Mouse (Mus musculus) left cerebral cortex, adult 2 months (tissue): ENCODE measurements at regions not wholly inside any gene's neighbourhood (a gene's known extent, or its start where the extent isn't known, plus 50 kb on each side); places are given as distances from the start of the nearest gene placed in this dataset.

Source experiments
- DNase-seq, 2 experiments: peaks; one replicate each; pipeline ENCODE4 v3.0.0; 2021 to 2022; ENCODE audit warnings: low spot score in 2 of 2, mixed read lengths in 1 of 2; ENCODE audit errors: extremely low spot score in 1 of 2
- H3K27ac ChIP-seq: fragments of 200-600 bp; 2 replicates; pipeline ENCODE4 v1.8.1; 2022
- H3K4me3 ChIP-seq: fragments of 200-600 bp; 2 replicates; pipeline ENCODE4 v1.8.1; 2022
- CTCF ChIP-seq: fragments of 200-600 bp; IDR thresholded peaks from 2 replicates; pipeline ENCODE4 v1.8.1; 2022; ENCODE audit warnings: antibody characterized with exemption, mild to moderate bottlenecking, moderate library complexity
- intact Hi-C: fragments of 180-260 bp; cut with DNase I; formaldehyde crosslinking; loops from one replicate; pipeline ENCODE4 v1.15.1; 2025

DNA sequence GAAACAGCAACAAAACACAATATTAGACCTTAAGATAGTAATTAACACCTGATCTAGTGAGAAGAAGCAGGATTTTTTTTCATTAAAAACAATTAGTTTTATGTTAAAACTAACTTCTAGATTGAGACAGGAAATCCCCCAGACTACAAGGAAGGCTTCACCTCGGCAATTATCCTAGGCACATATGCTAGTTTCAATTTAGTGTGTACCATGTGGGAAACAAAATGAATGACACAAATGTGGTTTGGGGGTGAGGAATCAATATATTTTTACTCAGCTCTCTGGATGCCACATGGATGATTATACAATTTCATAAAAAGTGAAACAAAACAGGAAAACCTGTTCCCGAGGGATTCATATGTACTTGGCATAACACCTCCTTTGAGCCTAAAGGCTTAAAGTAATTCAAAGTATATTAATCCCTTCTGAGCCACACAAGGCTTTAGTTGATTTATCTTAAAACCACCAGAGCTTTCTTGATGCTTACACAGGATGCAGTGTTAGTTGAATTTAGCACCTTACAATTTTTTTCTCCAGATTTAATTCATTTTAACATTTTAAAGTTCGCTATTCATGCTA is 244.7 kb downstream of the Manea start:
- intact Hi-C loops, result no loop called here
- Histone ChIP-seq H3K27ac (no peak overlapping the region), H3K4me3 (no peak overlapping the region)
- DNase-seq, result no peak
- no peak for TF ChIP-seq CTCF

- intact Hi-C loops, result loop anchor here (2.0 to 5.0 kb wide), 3 partner anchors 270 to 348 kb away; partner anchors contain the start of gene Fut9
- peak overlapping the region; percentile 41 for H3K27ac ChIP-seq
- DNase-seq, result no peak
- H3K4me3 ChIP-seq, result no peak overlapping the region
- no peak for TF ChIP-seq CTCF
These were observed 270.6 kb upstream of the Fut9 start for GRCm38 (mm10) chr4:26070606-26071005.

DNA sequence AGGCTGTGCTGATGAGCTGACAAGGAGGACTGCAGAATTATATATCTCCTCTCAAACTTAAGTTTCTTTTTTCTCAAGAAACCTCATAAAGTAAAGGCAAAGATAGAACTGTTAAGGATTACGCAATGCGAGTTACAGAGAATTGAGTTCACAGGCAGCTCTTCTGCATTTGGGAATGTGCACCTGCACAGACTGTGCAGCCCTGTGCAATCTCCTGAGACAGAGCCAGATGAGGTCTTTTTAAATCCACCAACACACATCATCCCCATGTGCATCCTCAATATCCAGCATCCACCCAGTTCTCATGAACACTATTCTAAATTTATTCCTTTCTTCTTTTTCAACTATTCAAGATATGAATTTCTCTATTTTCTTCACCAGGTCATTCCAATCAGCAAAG is 269.4 kb upstream of the Fut9 start:
- peak overlapping the region; percentile 59 for H3K27ac ChIP-seq
- TF ChIP-seq CTCF, result no peak
- intact Hi-C loops, result no loop called here
- H3K4me3 ChIP-seq, result no peak overlapping the region
- DNase-seq, result no peak
